Mouse (Mus musculus) left cerebral cortex, adult 2 months (tissue): ENCODE measurements around the gene Tnfrsf13c. TPM values are rescaled to one million over a fixed set of nuclear protein-coding genes. Genes with fewer than 3 reads are reported as not detected.
A peak's percentile ranks its signal among the peaks of the same experiment; 100 is the strongest.

Experiments used
- DNase-seq, 2 experiments: peaks; one replicate each; pipeline ENCODE4 v3.0.0; 2021 to 2022; ENCODE audit warnings: low spot score in 2 of 2, mixed read lengths in 1 of 2; ENCODE audit errors: extremely low spot score in 1 of 2
- H3K27ac ChIP-seq: fragments of 200-600 bp; 2 replicates; pipeline ENCODE4 v1.8.1; 2022
- H3K4me3 ChIP-seq: fragments of 200-600 bp; 2 replicates; pipeline ENCODE4 v1.8.1; 2022
- CTCF ChIP-seq: fragments of 200-600 bp; IDR thresholded peaks from 2 replicates; pipeline ENCODE4 v1.8.1; 2022; ENCODE audit warnings: antibody characterized with exemption, mild to moderate bottlenecking, moderate library complexity
- intact Hi-C: fragments of 180-260 bp; cut with DNase I; formaldehyde crosslinking; loops from one replicate; pipeline ENCODE4 v1.15.1; 2025
- total RNA-seq, 2 experiments: library from RNA; stranded (reverse); gene quantifications; 2 replicates each; pipeline ENCODE4 v1.2.3; 2021

The Tnfrsf13c gene
- total RNA-seq, 2 experiments from 2014 or later, result 0.29 to 0.47 TPM

GRCm38 (mm10) chr15:82244115-82244804 is 20.1 kb upstream of the Tnfrsf13c start, which contains the start of gene Cenpm:
Gene Cenpm, minus strand, starts transcription at chr15:82244748.
- Histone ChIP-seq H3K4me3 (peak within 1 kb of the TSS; percentile 92), H3K27ac (no peak within 1 kb of the TSS)
- DNase-seq, result peak; percentile 91
- TF ChIP-seq CTCF, result no peak; the same call in 1 of the 2 replicates
- intact Hi-C loops, result no loop called here

GRCm38 (mm10) chr15:82243742-82244114 is 19.6 kb upstream of the Tnfrsf13c start:
- no peak for TF ChIP-seq CTCF
- DNase-seq, result no peak
- peak overlapping the region; percentile 92 for H3K4me3 ChIP-seq
- intact Hi-C loops, result no loop called here
- no peak overlapping the region for H3K27ac ChIP-seq

- Histone ChIP-seq H3K4me3 (peak overlapping the region; percentile 92; the same call in 1 of the 2 replicates), H3K27ac (no peak overlapping the region)
- TF ChIP-seq CTCF, result no peak
- DNase-seq, result no peak
- intact Hi-C loops, result no loop called here
These were observed 19.1 kb upstream of the Tnfrsf13c start for GRCm38 (mm10) chr15:82243311-82243710.

GRCm38 (mm10) chr15:82236565-82236964 is 12.4 kb upstream of the Tnfrsf13c start:
- intact Hi-C loops, result loop anchor here (1.0 kb wide), 2 partner anchors 97 to 171 kb away; no protein-coding TSS in a partner anchor
- Histone ChIP-seq H3K27ac (no peak overlapping the region), H3K4me3 (no peak overlapping the region)
- DNase-seq, result peak; percentile 81 to 90
- TF ChIP-seq CTCF, result peak; percentile 100

GRCm38 (mm10) chr15:82235661-82236060 is 11.5 kb upstream of the Tnfrsf13c start:
- intact Hi-C loops, result loop anchor here (1.0 kb wide), 2 partner anchors 96 to 170 kb away; no protein-coding TSS in a partner anchor
- no peak for DNase-seq
- TF ChIP-seq CTCF, result no peak
- Histone ChIP-seq H3K4me3 (no peak overlapping the region), H3K27ac (no peak overlapping the region)

GRCm38 (mm10) chr15:82232651-82233050 is 8.5 kb upstream of the Tnfrsf13c start:
- no peak for TF ChIP-seq CTCF
- intact Hi-C loops, result no loop called here
- DNase-seq, result no peak
- H3K27ac ChIP-seq, result no peak overlapping the region
- no peak overlapping the region for H3K4me3 ChIP-seq

- H3K27ac ChIP-seq, result no peak overlapping the region
- no peak for DNase-seq
- no peak; the same call in 1 of the 2 replicates for TF ChIP-seq CTCF
- H3K4me3 ChIP-seq, result no peak overlapping the region
- intact Hi-C loops, result no loop called here
These were observed 7.6 kb upstream of the Tnfrsf13c start for GRCm38 (mm10) chr15:82231591-82232378.

- TF ChIP-seq CTCF, result no peak
- no peak overlapping the region for H3K4me3 ChIP-seq
- no peak overlapping the region for H3K27ac ChIP-seq
- intact Hi-C loops, result no loop called here
- DNase-seq, result no peak
These were observed 6.9 kb upstream of the Tnfrsf13c start for GRCm38 (mm10) chr15:82231100-82231499.

- no peak for DNase-seq
- intact Hi-C loops, result no loop called here
- no peak for TF ChIP-seq CTCF
These were observed 6.0 kb upstream of the Tnfrsf13c start for GRCm38 (mm10) chr15:82230098-82230611.

GRCm38 (mm10) chr15:82229542-82230045 is 5.4 kb upstream of the Tnfrsf13c start:
- no peak for DNase-seq
- Histone ChIP-seq H3K27ac (no peak overlapping the region), H3K4me3 (no peak overlapping the region)
- intact Hi-C loops, result no loop called here
- TF ChIP-seq CTCF, result no peak

More at GRCm38 (mm10) chr15:82230098-82230611, 6.0 kb upstream of the Tnfrsf13c start:
- no peak overlapping the region for H3K27ac ChIP-seq
- no peak overlapping the region for H3K4me3 ChIP-seq

- no peak for TF ChIP-seq CTCF
- DNase-seq, result no peak
- H3K27ac ChIP-seq, result no peak overlapping the region
- intact Hi-C loops, result no loop called here
- H3K4me3 ChIP-seq, result no peak overlapping the region
These were observed 1.6 kb upstream of the Tnfrsf13c start for GRCm38 (mm10) chr15:82225769-82226168.
